Mouse (Mus musculus): ENCODE results near the gene Veph1.

- no peak for TF ChIP-seq POLR2A (IDR thresholded peaks at IDR 0.05; ENCODE audit: low read depth, low read length)
- no peak for TF ChIP-seq GABPA (IDR thresholded peaks at IDR 0.05; ENCODE audit: insufficient replicate concordance, low read depth, low read length)
- no peak for TF ChIP-seq CTCF (conservative IDR thresholded peaks at IDR 0.05 in 1 of 2, IDR thresholded peaks at IDR 0.05 in 1 of 2; ENCODE audit: low read depth in 2 of 2, low read length in 2 of 2)
- TF ChIP-seq E2F4 (IDR thresholded peaks at IDR 0.05; ENCODE audit: insufficient replicate concordance, low read depth, low read length) = no peak
- no peak for TF ChIP-seq RAD21 (IDR thresholded peaks at IDR 0.05; ENCODE audit: low read depth, low read length)
- TF ChIP-seq ZKSCAN1 (IDR thresholded peaks at IDR 0.05; ENCODE audit: borderline replicate concordance, low read depth, low read length) = no peak
- TF ChIP-seq POLR2AphosphoS2 (IDR thresholded peaks at IDR 0.05; ENCODE audit: low read depth, low read length) = no peak
- TF ChIP-seq ZC3H11A (IDR thresholded peaks at IDR 0.05; ENCODE audit: low read depth, low read length) = no peak
- no peak for TF ChIP-seq ETS1 (conservative IDR thresholded peaks at IDR 0.05; ENCODE audit: low read depth, low read length)
These were observed 1.9 kb downstream of the Veph1 start for GRCm38 (mm10) chr3:66294729-66295128.
